Mouse (Mus musculus): ENCODE data around the gene 2610318N02Rik.
A peak's percentile ranks its signal among the peaks of the same experiment; 100 is the strongest.
"Not testable (repeated sequence)": the region's sequence is repeated elsewhere in the genome, so short reads cannot be mapped to it uniquely, and the experiment has no call there.

2610318N02Rik gene

GRCm38 (mm10) chr16:17124871-17125520 lies at the start of gene 2610318N02Rik:
Gene 2610318N02Rik, minus strand, starts transcription at chr16:17125167.
- no peak for DNase-seq (ENCODE audit: low read depth, low spot score)

- DNase-seq (ENCODE audit: low read depth, low spot score), result no peak
Observed at GRCm38 (mm10) chr16:17168049-17168448, 43.1 kb upstream of the 2610318N02Rik start.

GRCm38 (mm10) chr16:17167179-17167578 lies 42.2 kb upstream of the 2610318N02Rik start:
- DNase-seq (ENCODE audit: low read depth, low spot score), result no peak

GRCm38 (mm10) chr16:17165478-17165877 lies 40.5 kb upstream of the 2610318N02Rik start:
- not testable (repeated sequence) for DNase-seq (ENCODE audit: low read depth, low spot score)

GRCm38 (mm10) chr16:17154346-17154745 lies 29.4 kb upstream of the 2610318N02Rik start:
- no peak for DNase-seq (ENCODE audit: low read depth, low spot score)

- no peak for DNase-seq (ENCODE audit: low read depth, low spot score)
Observed at GRCm38 (mm10) chr16:17151874-17152273, 26.9 kb upstream of the 2610318N02Rik start.

GRCm38 (mm10) chr16:17150520-17151258 lies 25.7 kb upstream of the 2610318N02Rik start:
- no peak for DNase-seq (ENCODE audit: low read depth, low spot score)

- no peak for DNase-seq (ENCODE audit: low read depth, low spot score)
Observed at GRCm38 (mm10) chr16:17148084-17148483, 23.1 kb upstream of the 2610318N02Rik start.

- no peak for DNase-seq (ENCODE audit: low read depth, low spot score)
Observed at GRCm38 (mm10) chr16:17147391-17147929, 22.5 kb upstream of the 2610318N02Rik start.

- peak; percentile 59 for DNase-seq (ENCODE audit: low read depth, low spot score)
Observed at GRCm38 (mm10) chr16:17146772-17147235, 21.8 kb upstream of the 2610318N02Rik start, which contains the start of gene Ccdc116. Gene Ccdc116, minus strand, starts transcription at chr16:17147229.

- no peak for DNase-seq (ENCODE audit: low read depth, low spot score)
Observed at GRCm38 (mm10) chr16:17144339-17144738, 19.4 kb upstream of the 2610318N02Rik start, which contains the start of gene Ydjc. Gene Ydjc, plus strand, starts transcription at chr16:17144621.

- DNase-seq (ENCODE audit: low read depth, low spot score), result no peak
Observed at GRCm38 (mm10) chr16:17137355-17137754, 12.4 kb upstream of the 2610318N02Rik start.

GRCm38 (mm10) chr16:17132906-17133200 lies 7.9 kb upstream of the 2610318N02Rik start:
- no peak for DNase-seq (ENCODE audit: low read depth, low spot score)

GRCm38 (mm10) chr16:17132089-17132905 lies 7.3 kb upstream of the 2610318N02Rik start, which contains the start of gene Sdf2l1:
Gene Sdf2l1, minus strand, starts transcription at chr16:17132383.
- peak; percentile 88 for DNase-seq (ENCODE audit: low read depth, low spot score)

GRCm38 (mm10) chr16:17131191-17132088 lies 6.5 kb upstream of the 2610318N02Rik start:
- DNase-seq (ENCODE audit: low read depth, low spot score), result no peak

- no peak for DNase-seq (ENCODE audit: low read depth, low spot score)
Observed at GRCm38 (mm10) chr16:17127292-17127691, 2.3 kb upstream of the 2610318N02Rik start.

- no peak for DNase-seq (ENCODE audit: low read depth, low spot score)
Observed at GRCm38 (mm10) chr16:17124119-17124870, 672 bp downstream of the 2610318N02Rik start.

GRCm38 (mm10) chr16:17121569-17121968 lies 3.4 kb downstream of the 2610318N02Rik start:
- no peak for DNase-seq (ENCODE audit: low read depth, low spot score)

GRCm38 (mm10) chr16:17117309-17117799 lies 7.6 kb downstream of the 2610318N02Rik start:
- no peak for DNase-seq (ENCODE audit: low read depth, low spot score)
